Mouse (Mus musculus) cortical plate, adult 2 months (tissue): Measurements from ENCODE around the gene Chrnb2. TPM values are rescaled to one million over a fixed set of nuclear protein-coding genes. Genes with fewer than 3 reads are reported as not detected.

Source experiments
- H3K27ac ChIP-seq: fragments of 200-500 bp; 2 replicates; pipeline ENCODE4 v1.5.1; 2012; ENCODE audit warnings: low read length, control low read depth, inconsistent platforms; ENCODE audit not compliant: insufficient read depth
- H3K4me1 ChIP-seq: fragments of 200-500 bp; 2 replicates; pipeline ENCODE4 v1.6.1; 2011; ENCODE audit warnings: low read length; ENCODE audit not compliant: control insufficient read depth, insufficient read depth
- H3K4me3 ChIP-seq: fragments of 200-500 bp; 2 replicates; pipeline ENCODE4 v1.5.1; 2011; ENCODE audit warnings: mild to moderate bottlenecking, low read length, control low read depth; ENCODE audit not compliant: insufficient read depth
- CTCF ChIP-seq: fragments of 200-500 bp; IDR thresholded peaks from 2 replicates; pipeline ENCODE4 v1.5.1; 2011; ENCODE audit warnings: mild to moderate bottlenecking, control low read depth, low read length; ENCODE audit not compliant: insufficient read depth; ENCODE audit errors: extremely low read depth
- POLR2A ChIP-seq: fragments of 200-500 bp; IDR thresholded peaks from 2 replicates; pipeline ENCODE4 v1.6.1; 2011; ENCODE audit warnings: mild to moderate bottlenecking, low read length, control low read depth; ENCODE audit not compliant: insufficient read depth; ENCODE audit errors: extremely low read depth
- polyA plus RNA-seq: library from polyadenylated mRNA; depleted of rRNA; stranded (reverse); fragments of >200 nt; gene quantifications from 2 replicates; pipeline ENCODE4 v1.2.3, GENCODE M21; 2012; rRNA removed

The Chrnb2 gene
- polyA plus RNA-seq, 1 experiment: 22.6 TPM

GRCm38 (mm10) chr3:89723400-89724084, 40.9 kb downstream of the Chrnb2 start:
- no peak overlapping the region for H3K4me3 ChIP-seq
- no peak for TF ChIP-seq CTCF
- no peak for TF ChIP-seq POLR2A
- peaks cover 3% of the 10 kb centered on the region for H3K4me1 ChIP-seq
- H3K27ac ChIP-seq: peak overlapping the region; percentile 23; the same call in 1 of the 2 replicates

DNA sequence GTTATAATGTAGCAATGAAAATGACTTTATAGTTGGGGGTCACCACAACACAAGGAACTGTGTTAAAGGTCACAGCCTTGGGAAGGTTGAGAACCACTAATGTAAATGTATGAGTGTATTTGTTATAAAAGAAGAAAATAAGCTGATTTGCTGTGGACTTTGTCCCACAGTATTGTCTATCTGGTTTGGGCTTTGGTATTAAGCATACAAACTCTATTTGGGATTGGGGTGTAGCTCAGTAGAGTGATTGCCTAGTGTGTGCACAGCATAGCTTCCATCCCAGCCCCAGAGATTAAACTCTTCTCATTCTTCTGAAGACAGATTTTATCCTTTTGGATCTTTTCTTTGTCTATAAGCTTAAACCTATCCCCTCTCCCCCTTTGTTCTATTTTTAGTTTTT, 42.4 kb downstream of the Chrnb2 start:
- no peak overlapping the region for H3K4me3 ChIP-seq
- TF ChIP-seq POLR2A (no peak), CTCF (no peak)
- no peak overlapping the region for H3K27ac ChIP-seq
- peaks cover 5% of the 10 kb centered on the region for H3K4me1 ChIP-seq

- Histone ChIP-seq H3K4me1 (peaks cover 5% of the 10 kb centered on the region; the same call in 1 of the 2 replicates), H3K4me3 (peak overlapping the region; percentile 85), H3K27ac (peak overlapping the region; percentile 85; the same call in 1 of the 2 replicates)
- no peak for TF ChIP-seq POLR2A
- TF ChIP-seq CTCF: no peak
Observed at GRCm38 (mm10) chr3:89715967-89716256, 48.5 kb downstream of the Chrnb2 start.

DNA sequence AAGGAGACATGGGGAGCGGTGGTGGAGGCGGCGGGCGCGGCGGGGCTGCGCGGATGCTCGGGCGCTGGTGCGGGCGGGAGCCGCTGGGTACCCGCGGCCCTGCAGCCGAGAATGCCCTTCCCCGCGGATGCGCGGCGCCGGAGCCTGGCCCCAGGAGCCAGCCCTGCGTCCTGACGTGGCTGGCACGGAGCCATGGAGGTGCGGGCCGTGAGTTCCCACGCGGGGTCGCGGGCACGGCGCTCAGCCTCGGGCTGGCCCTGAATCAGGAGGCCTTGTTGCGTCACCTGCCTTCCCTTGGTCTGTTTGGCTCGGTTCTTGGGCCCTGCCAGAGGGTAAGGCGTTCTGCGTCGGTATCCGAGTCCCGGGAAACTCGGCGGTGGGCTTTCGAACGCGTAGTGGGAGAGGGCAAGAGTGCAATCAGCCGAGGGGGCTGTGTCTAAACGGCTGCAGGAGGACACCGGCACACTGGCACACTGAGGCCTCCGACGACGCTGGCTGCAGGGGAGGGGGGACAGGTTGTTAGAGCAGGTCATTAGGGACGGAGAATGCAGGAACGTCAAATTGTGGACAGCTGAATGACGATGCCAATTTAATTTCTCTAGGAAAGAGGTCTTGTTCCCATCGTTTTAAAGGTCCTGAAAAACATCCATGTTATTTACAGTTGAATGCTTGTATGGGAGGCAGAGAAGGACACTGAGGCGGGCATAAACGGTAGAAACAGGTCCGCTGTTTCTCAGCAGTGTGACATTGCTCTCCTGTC, 49.0 kb downstream of the Chrnb2 start:
- H3K27ac ChIP-seq: peak overlapping the region; percentile 85
- H3K4me1 ChIP-seq: peaks cover 5% of the 10 kb centered on the region; the same call in 1 of the 2 replicates
- TF ChIP-seq POLR2A (no peak), CTCF (no peak)
- peak overlapping the region; percentile 85 for H3K4me3 ChIP-seq

- H3K27ac ChIP-seq: peak within 1 kb of the TSS; percentile 86
- H3K4me3 ChIP-seq: peak within 1 kb of the TSS; percentile 85
- peak; percentile 47; the same call in 1 of the 2 replicates for TF ChIP-seq CTCF
- TF ChIP-seq POLR2A: peak; percentile 95
- H3K4me1 ChIP-seq: peaks cover 5% of the 10 kb centered on the region; the same call in 1 of the 2 replicates
Observed at GRCm38 (mm10) chr3:89714359-89715206, 49.8 kb downstream of the Chrnb2 start, which contains the start of gene Adar. Adar (plus strand) TSS chr3:89715022.

DNA sequence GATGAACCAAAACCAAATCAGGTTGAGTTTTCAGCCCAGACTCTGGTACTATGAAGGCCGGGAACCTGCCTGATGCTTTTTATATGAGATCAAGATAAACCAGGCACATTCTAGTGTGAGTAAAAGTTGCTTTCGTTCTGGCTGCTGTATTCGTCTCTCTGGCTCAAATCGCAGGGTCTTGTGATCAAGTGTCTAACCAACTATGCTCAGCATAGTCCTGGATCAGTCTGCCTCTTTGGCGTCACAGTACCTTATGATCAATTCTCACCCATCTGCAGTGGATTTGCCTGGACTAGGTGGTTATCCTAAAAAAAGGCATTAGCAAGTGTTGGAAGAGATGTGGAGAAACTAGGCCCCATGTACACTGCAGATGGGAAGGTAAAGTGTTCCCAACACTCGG, 60.4 kb downstream of the Chrnb2 start:
- Histone ChIP-seq H3K4me3 (no peak overlapping the region), H3K4me1 (no peaks in the 10 kb centered on the region), H3K27ac (no peak overlapping the region)
- TF ChIP-seq POLR2A: no peak
- TF ChIP-seq CTCF: no peak

DNA sequence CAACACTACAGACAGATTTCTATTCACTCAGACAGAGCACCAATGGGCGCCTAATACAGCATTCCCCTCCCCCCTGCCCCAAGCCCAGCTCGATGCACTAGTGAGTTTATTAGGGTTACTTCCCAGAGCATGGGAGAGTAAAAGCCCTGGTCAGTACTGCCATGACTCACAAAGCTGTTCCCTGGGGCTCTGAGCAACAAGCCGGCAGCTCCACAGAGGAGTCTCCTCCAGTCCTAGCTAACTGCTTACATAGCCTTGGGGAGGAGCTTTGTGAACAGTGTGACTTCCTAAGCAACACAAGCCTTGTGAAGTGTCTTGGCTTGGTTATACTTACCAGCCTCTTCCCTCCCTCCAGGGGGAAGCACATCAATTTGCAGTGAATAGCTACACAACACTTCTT, 60.8 kb downstream of the Chrnb2 start:
- H3K4me1 ChIP-seq: no peaks in the 10 kb centered on the region
- no peak overlapping the region for H3K4me3 ChIP-seq
- no peak overlapping the region for H3K27ac ChIP-seq
- TF ChIP-seq CTCF: no peak
- no peak for TF ChIP-seq POLR2A

DNA sequence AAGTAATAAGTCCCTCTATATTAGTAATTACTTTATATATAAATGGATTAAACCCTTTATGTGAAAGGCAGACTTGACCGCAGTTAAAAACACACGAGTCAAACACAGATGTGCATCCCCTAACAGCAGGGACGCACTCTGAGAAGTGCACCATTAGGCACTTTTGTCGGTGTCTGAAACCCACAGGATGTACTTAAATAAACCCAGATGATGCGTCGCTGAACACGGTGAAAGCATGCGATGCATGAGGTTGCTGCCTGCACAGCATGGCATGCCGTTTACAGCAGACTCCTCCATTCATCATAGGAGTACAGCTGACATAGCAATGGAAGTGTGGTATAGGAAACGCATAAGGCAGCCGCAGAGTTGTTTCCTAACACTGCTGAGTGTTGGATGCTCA, 64.0 kb downstream of the Chrnb2 start:
- H3K27ac ChIP-seq: no peak overlapping the region
- TF ChIP-seq CTCF (no peak), POLR2A (no peak)
- no peaks in the 10 kb centered on the region for H3K4me1 ChIP-seq
- no peak overlapping the region for H3K4me3 ChIP-seq

DNA sequence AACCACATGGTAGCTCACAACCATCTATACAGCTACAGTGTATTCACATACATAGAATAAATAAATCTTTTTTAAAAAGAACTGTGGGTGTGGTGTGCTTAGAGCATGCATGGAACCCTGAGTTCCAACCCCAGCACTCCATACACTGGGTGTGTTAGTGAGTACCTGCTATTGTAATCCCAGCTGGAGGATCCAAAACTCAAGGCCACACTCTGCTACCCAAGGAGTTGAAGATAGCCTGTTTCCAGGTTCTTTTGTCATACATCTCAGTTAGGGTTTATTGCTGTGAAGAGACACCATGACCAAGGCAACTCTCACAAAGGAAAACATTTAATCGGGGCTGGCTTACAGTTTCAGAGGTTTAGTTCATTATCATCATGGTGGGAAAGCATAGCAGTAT, 65.5 kb downstream of the Chrnb2 start:
- no peak overlapping the region for H3K27ac ChIP-seq
- no peaks in the 10 kb centered on the region for H3K4me1 ChIP-seq
- TF ChIP-seq POLR2A (no peak), CTCF (no peak)
- no peak overlapping the region for H3K4me3 ChIP-seq

Other genes starting within 250 kb of the Chrnb2 start
- gene Kcnn3, start 244.5 kb downstream of the Chrnb2 start, polyA plus RNA-seq: 9.5 and 10.9 TPM in 2 replicates
- 111 and 118 TPM in 2 replicates for gene Adar, start 49.6 kb downstream of the Chrnb2 start, polyA plus RNA-seq
- 51.7 and 53.2 TPM in 2 replicates for gene Ube2q1, start 9.0 kb upstream of the Chrnb2 start, polyA plus RNA-seq
- 2.2 TPM in 2 replicates for gene She, start 66.7 kb upstream of the Chrnb2 start, polyA plus RNA-seq
- 2.4 and 2.6 TPM in 2 replicates for gene Il6ra, start 148.6 kb upstream of the Chrnb2 start, polyA plus RNA-seq
- 112 and 117 TPM in 2 replicates for gene Atp8b2, start 198.9 kb upstream of the Chrnb2 start, polyA plus RNA-seq
- gene Hax1, start 234.1 kb upstream of the Chrnb2 start, polyA plus RNA-seq: 96.1 and 101 TPM in 2 replicates